Mouse (Mus musculus) erythroid progenitor cell, adult 5-6 weeks (primary cell): ENCODE results near the gene Usp31. TPM values are rescaled to one million over a fixed set of nuclear protein-coding genes. Genes with fewer than 3 reads are reported as not detected.

Experiments used
- ATAC-seq: replicated peaks from 2 replicates; pipeline ENCODE4 v1.8.0; 2016; ENCODE audit warnings: moderate number of reproducible peaks, mild to moderate bottlenecking, moderate TSS enrichment, inconsistent platforms; ENCODE audit not compliant: poor library complexity, low FRiP score, severe bottlenecking
- total RNA-seq, 2 experiments: library from RNA; stranded (forward) in 1 of 2; stranded (reverse) in 1 of 2; fragments of 150-400 nt in 1 of 2; fragments of 186-747, 209-891 nt in 1 of 2; gene quantifications; 2 replicates each; pipeline versions ENCODE4 v1.2.3 to v1.2.4; 2015 to 2017; ENCODE audit warnings: low replicate concordance in 2 of 2

Gene Usp31
- total RNA-seq (2015; ENCODE audit: low replicate concordance) (5.0 and 6.3 TPM in 2 replicates), total RNA-seq (2017; ENCODE audit: low replicate concordance) (5.9 and 7.6 TPM in 2 replicates)

DNA sequence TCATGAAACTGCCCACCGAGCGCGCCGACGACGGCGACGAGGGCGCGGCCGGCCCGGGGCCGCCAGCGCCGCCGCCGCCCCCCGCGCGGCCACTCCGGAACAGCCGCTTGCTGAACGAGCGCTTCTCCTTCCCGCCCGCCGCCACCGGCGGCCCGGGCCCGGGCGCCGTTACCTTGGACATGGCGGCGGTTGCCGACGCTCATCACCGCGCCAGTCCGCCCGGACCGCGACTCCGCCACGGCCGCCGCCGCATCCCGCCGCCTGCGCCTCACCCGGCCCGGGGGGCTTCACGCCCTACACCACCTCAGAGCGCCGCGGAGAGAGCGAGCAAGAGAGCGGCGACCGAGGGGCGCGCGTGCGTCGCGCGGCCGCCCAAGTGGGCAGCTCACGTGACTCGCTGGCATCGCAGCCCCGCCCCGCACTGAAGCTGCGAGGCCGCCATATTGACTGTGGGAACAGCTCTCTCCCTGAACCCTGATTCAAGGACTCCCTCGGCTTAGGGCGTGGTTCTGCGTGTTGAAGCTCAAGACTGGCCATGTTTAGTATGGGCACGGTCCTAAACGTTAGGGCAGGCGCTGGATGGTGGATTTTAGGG, at the start of gene Usp31:
TSS of gene Usp31 (minus strand) at position 181 of the 595 bp plus-strand sequence.
- peak; percentile 98 for ATAC-seq

DNA sequence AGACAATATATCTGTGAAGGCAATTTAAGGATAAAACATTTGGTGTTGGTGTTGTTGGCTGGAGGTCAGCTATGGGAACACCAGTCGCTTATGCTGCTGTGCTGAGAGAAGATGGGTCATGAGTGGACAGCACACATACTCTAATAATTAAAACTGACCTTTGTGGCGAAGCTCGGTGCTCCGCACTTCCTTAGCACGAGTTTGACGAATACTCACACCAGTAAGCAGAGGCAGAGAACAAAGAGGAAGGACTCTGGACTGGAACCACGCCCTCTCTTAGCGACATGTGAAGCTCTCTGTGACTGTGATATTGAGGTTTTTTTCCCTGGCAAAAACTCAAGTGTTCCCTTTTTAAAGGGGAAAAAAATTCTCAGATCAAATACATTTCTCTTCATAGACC, 47.7 kb upstream of the Usp31 start:
- no peak for ATAC-seq

DNA sequence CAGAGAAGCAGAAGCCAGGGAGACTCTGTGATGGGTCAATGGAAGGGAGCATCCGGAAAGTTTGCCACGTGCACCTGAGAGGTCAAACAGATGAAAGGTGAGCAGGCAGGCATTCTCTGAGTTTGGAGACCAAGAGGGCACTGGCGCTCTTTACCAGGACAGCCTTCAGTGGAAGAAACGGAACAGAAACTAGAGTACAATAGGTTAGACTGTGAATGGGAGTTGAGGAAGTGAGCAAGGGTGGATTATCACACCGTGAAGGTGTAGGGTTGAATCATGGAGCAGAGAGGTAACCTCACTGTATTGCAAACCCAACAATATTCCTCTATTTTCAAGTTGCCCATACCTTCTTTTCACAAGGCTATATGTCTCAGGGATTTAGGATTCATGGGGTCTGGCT, 43.2 kb upstream of the Usp31 start:
- ATAC-seq: no peak

DNA sequence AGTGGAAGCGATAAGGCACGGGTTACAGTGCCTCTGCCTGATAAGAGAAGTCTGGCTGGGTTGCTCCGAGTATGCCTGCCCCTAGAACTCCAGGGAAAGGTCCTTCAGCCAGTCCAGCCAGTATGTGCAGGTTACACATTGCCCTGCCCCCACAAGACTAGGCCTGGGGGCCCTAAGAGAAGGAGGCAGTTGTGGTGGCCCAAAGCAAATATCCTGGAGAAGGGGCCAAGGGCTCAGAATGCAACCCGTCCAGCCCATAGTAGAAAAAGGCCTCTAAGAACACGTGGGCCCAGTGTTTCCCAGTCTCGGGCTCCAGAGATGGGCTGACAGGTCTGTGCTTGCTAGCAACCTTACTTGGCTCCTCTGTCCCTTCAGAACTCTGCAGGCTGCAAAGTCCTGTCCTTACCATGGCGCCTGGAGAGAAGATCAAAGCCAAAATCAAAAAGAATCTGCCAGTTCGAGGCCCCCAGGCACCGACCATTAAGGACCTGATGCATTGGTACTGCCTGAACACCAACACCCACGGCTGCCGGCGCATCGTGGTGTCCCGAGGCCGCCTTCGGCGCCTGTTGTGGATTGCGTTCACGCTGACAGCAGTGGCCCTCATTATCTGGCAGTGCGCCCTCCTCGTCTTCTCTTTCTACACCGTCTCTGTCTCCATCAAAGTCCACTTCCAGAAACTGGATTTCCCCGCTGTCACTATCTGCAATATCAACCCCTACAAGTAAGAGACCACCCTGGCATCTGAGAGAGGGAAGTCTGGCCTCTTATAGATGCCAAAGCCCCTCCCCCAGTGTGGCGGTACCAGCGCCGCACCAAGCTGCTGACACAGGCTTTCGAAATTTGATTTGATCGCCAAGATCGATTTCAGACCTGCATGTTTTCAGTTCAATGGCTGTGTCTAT, 30.7 kb upstream of the Usp31 start:
- no peak for ATAC-seq

DNA sequence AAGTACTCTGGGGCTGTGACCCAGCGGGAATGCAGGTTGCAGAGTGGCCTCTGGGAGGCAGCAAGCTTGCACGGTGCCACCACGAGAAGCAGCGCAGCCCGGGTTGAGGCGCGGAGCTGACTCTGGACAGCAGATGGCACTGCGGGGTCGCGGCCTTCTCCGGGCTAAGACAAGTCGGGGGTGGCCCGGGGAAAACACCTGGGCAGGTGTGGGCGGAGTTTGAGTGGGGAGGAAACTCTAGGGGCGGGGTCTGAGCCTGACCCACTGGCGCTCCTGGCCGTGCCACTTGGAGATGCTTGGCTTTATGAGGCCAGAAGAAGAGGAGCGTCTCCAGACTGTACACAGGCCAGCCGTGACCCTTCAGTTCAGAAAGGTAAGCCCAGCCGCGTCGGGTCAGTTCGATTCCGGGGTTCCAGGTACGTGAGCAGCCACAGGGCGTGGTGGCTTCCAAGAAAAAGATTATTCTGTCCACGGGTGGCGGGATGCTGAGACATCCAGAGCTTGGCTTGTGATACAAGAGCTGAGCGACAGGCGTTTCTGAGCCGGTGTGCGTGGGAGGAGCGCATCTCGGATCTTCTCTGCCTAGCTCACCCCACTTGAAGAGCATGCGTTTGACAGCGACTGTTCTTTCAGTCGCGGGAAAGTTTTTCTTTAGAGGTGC, 27.2 kb upstream of the Usp31 start, which contains the start of gene Scnn1g:
TSS of gene Scnn1g (plus strand) at position 309 of the 661 bp plus-strand sequence.
- no peak for ATAC-seq

DNA sequence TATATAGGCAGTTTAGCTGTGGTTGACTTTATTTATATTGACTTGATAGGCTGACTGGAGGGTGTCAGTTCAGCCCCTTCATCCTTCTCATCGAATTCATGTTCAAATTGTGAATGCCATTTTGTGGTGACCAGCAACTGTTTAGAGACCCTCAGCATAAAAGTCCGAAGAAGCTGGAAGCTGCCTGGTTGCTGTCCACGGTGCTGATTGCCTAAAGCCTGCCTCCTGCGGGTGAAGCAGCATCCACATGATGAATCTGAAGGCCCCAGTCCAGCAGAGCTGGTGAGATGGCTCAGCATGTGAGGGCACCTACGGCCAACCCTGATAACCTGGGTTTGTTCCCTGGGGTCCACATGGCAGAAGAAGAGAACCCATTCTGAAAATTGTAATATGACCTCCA, 23.2 kb upstream of the Usp31 start:
- ATAC-seq: no peak

DNA sequence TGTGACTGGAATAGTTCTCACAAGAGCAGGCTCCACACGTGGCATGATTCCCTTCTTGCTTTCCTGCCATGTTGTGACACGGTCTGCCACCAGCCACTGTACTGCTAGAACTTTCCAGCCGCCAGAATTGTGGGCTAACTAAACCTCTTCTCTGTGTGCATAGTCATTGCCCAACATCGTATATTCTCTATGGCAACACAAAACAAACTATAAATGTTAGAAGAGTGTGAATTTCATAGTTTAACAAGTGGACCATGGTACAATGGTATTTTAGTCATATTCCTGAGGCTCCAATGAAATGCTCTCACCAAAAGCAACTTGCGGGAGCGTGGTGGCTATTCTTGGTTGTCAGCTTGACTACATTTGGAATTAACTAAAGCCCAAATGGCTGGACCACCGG, 10.0 kb upstream of the Usp31 start:
- no peak for ATAC-seq

DNA sequence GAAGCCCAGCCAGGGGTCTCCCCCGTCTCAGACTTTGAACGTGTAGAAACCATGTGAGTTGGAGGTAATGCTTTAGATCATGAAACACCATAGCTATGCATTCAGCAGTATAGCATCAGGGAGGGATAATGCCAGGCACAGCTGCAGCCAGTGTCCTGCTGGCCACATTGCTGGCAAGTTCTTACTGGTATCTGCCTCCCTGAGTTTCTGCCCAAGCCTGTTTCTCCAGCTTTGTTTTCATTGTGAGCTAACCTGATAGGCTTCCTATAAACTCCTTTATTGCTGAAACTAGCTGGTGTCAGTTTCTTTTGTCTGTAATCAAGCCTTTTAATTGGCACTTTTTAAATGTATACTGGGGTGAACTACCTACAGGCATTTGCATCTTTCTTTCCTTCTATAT, 4.1 kb upstream of the Usp31 start:
- no peak for ATAC-seq

DNA sequence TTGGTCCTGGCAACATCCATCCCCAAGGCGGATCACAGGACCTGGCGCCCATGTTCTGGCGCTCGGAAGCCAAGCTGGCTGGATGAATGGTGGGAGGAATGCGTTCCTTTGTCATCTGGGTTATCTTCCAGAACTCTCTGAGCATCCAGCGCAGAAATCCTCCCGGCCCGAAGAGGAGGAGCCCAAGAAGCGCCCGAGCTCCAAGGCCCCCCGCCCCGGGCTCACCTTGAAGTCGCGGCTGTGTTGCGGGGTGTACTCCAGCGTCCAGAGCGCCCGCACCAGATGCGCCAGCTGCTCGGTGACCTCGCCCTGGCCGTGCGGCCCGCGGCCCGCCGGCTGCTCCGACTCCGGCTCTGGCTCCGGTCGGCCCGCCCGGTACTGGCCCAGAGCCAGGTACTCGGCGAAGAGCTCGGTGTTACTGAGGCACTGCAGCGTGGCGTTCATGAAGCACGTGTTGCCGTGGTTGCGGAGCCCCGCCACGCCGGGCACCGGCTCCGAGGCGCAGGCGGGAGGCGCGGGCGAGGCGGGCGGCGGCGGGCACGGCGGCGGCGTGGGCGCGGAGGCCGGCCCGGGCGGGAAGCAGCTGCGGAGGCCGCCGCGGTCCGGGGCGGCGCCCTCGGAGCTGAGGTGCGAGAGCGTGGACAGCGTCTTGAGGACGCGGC, 511 bp downstream of the Usp31 start:
- ATAC-seq: peak; percentile 53

DNA sequence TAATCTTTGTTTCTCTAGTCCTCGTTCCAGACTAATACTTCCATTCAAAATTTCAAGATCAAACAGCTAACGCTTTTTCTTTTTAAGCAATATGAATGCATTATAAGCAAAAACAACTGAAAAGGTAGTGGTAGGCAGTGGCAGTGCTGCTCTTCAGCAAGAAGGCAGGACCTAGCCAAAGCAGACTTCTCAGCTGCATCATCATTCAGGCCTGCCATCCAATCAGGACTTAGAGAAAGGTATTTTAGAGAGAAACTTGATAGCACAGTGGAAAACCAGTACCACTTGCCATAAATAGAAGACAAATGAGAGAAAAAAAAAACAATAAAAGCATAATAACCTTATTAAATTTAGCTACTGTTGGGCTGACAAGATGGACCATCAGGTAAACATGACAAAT, 2.0 kb downstream of the Usp31 start:
- no peak for ATAC-seq

DNA sequence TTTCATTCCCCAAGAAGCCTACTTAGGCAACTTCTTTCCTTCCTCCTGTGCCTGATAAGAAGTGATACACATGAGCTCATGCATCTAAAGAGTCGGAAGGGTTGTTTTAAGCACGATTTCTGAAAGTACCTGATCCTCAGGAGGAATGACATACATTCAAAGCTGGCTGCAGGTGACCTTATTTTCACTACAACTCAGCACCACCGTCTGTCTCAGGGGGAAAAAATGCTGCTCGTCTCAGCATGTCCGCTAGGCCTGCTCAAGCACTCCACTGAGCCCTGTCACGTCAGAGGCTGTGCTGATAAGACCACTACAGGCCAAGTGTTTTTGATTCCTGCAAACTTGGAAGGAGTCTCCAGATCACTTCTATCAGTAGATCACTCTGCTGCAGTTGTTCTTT, 5.1 kb downstream of the Usp31 start:
- no peak for ATAC-seq

DNA sequence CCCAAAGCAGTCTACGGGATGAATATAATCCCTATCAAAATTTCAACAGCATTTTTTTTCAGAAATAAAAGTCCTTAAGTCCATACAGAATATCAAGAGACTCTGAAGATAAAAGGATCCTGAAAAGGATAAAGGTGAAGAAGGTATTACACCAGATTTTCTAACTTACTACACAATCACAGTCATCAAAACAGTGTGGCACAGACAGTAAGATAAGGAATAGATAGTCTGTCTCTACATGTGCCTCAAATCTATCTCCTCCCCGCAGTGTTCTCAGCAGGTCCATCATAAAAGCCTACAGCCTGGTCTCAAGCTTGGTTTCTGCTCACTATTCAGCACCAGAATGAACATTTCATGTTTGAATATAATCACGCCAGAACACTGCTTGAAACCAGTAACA, 6.6 kb downstream of the Usp31 start:
- no peak for ATAC-seq

DNA sequence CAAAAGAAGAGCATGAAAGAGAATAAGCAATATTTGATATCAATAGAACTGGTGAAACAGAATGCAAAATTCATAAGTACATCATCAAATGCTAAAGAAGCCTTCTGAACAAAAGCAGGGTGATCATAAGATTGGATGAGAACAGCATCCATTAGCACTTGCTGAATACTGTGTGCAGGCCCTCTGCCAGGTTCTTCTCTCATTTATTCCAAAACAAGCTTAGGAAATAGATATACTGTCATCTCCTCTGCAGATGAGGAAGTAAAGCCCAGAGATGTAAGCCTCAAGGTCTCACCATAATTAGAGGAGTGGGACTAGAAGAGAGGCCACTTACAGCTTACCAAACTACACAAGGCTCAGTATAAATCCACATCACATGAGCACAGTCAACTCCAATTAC, 7.8 kb downstream of the Usp31 start:
- no peak for ATAC-seq

DNA sequence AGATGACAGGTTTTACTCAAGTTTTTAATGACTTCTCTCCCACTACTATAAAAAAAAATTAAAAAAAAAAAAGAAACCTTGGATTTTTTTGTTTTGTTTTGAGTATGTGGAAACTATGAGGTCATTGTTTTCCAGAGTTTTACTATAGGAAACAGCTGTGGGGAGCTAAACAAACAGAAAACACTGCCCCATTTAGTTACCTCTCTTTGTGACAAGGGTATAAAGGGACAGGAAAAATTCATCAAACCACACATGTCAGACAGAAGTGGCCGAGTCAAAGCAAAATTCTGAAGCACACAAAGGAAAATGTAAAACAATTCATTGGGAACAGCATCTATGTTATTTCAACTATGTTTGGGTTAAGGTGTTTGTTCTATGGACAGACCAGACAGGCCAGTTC, 9.5 kb downstream of the Usp31 start:
- ATAC-seq: no peak

DNA sequence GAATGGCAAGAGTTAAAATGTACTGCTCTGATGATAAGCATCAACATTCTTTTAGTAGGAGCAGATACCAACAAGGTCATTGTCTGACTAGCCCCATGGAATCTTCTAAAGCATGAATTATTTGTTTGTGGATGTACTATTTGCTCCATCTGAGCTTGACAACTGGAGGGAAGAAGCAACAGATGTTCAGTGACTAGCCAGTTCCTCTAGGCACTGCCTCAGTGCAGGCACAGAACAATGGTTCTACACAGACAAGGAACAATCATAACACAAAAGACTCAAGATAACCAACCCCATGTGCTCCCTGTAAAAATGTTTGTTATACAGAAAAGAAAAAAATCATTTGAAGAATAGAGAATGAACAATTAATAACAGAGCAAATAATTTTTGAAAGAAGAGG, 9.9 kb downstream of the Usp31 start:
- no peak for ATAC-seq

DNA sequence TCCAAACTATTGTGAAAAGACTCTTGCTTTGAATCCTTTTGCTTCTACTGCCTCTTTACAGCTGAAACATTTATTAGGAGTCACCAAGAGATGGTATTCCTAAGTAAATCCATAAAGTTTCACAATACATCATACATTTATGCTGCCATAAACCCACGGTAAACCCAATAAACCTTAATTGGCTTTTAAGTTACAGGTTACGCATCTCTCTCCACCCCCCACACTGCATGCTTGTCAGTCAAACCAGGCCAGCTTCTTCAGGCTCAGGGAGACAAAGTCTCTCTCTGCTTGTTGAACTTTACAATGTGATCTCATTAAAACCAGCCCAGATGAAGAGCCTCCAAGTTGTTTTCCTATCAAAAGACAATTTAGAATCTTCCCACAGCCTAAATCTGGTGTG, 15.2 kb downstream of the Usp31 start:
- ATAC-seq: no peak

DNA sequence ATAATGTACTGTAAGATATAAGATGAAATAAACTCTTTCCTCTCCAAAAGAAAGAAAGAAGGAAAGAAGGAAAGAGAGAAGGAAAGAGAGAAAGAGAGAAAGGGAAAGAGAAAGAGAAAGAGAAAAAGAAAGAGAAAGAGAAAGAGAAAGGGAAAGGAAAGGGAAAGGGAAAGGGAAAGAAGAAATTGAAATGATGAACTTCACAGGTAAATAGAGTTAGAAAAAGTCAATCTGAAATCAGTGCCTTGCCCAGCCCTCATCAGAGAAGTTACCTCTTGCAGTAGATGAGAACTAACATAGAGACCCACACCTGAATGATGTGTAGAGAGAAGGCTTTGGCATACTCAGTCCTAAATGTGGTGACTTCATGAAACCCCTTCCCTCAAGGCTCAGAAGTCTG, 17.7 kb downstream of the Usp31 start:
- ATAC-seq: no peak

DNA sequence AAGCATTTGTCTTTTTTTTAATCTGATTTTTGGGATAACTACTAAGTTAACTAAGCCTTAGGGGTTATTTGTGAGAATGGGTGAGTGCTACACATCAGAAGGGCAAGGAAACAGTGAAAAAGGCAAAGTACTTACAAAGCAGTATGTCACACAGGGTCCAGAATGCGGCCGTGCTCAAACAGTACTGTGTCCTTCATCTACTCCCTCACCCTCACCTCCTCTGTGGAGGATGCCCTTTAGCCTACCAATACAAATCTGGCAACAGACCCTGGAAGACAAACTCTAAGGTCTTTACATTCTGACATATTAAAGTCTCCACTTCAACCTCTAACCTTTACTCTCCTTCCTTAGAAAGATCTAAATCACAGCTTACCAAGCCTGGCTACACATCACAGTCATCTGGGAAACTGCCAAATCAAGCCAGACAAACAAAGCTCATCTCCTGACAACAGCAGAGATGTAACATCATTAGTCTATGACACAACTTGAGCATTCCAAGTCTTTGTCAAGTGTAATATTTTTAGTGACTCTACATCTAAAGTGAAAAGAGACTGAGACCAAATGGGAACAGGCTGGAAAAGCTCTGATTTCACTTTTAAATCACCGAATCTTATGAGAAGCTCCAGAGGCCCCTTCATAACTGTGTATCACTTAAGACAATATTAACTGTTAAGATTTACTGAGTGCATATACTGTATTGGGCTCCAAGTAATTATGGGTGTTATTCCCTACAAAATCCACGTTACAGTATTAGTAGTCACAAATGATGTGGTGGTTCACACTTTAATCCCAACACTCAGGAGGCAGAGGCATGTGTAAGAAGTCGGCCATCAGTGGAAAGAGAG, 21.7 kb downstream of the Usp31 start:
- ATAC-seq: no peak

DNA sequence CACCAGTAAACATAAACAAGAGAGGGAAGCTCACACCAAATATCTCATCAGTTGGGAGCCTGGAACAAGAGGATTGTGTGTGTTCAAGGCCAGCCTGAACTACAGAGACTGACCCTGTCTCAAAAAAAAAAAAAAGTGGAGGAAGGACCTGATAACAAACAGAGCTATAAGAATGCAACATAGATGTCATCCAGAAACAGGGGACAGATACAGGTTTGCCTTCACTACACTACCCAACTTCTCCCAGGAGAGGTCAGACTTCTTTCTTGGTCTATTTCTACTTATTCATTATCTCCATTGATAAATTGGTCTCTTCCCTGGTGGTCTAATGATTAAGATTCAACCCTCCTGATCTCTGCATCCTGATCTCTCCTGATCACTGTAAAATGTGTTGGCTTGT, 25.9 kb downstream of the Usp31 start:
- no peak for ATAC-seq
